Mouse (Mus musculus) layer of hippocampus, adult 2 months (tissue): ENCODE measurements around the gene Olfr671. TPM values are rescaled to one million over a fixed set of nuclear protein-coding genes. Genes with fewer than 3 reads are reported as not detected.
A peak's percentile ranks its signal among the peaks of the same experiment; 100 is the strongest.
"Not testable (repeated sequence)": the region's sequence is repeated elsewhere in the genome, so short reads cannot be mapped to it uniquely, and the experiment has no call there.

Experiments
- DNase-seq, 2 experiments: peaks; one replicate each; pipeline ENCODE4 v3.0.0; 2022; ENCODE audit warnings: low spot score in 2 of 2
- H3K27ac ChIP-seq: fragments of 200-600 bp; 2 replicates; pipeline ENCODE4 v1.8.1; 2022
- H3K4me3 ChIP-seq: fragments of 200-600 bp; 2 replicates; pipeline ENCODE4 v1.8.1; 2022; ENCODE audit warnings: mild to moderate bottlenecking
- CTCF ChIP-seq: fragments of 200-600 bp; conservative IDR thresholded peaks from 2 replicates; pipeline ENCODE4 v1.8.1; 2022; ENCODE audit warnings: antibody characterized with exemption, mild to moderate bottlenecking, moderate library complexity
- long read RNA-seq, 2 experiments: library from polyadenylated mRNA; stranded (forward); transcript quantifications; one replicate each; pipeline ENCODE4 v2.0.0; 2021; ENCODE audit warnings: borderline mapping rate in 2 of 2
- total RNA-seq, 2 experiments: library from RNA; stranded (reverse); gene quantifications; 2 replicates each; pipeline ENCODE4 v1.2.3; 2021

Olfr671 gene
- total RNA-seq = not detected
- long read RNA-seq, experiment 1 = 0 reads
- long read RNA-seq, experiment 2 = 0 reads

DNA sequence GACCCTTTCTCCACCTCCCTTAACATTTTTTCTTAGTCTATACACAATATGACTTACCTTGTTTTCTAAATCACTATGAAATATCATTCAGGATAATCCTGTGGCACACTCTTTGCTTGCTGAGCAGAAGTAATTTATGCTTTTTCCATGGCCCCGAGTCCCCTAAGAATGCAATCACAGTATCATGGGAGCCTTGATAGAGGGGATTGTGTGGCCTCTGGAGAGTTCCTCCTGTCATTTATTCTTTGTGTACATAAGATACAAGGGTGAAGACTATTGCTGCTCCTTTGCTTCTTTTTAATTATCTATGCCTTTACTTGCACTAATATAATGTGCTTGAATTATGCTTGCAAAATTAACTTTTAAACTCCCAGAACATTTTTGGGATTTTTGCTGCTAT lies at the start of gene Olfr671:
Olfr671 (minus strand) TSS at position 101 of the 400 bp plus-strand sequence.
- no peak for DNase-seq

DNA sequence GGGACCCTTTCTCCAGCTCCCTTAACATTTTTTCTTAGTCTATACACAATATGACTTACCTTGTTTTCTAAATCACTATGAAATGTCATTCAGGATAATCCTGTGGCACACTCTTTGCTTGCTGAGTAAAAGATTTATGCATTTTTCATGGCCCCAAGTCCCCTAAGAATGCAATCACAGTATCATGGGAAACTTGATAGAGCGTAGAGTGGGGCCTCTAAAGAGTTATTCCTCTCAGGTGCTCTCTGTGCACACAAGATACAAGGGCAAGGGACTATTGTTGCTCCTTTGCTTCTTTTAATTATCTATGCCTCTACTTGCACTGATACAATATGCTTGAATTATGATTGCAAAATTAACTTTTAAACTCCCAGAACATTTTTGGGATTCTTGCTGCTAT lies 49.4 kb upstream of the Olfr671 start, which contains the start of gene Olfr675:
Olfr675 (minus strand) TSS at position 101 of the 400 bp plus-strand sequence.
- Histone ChIP-seq H3K4me3 (no peak within 1 kb of the TSS), H3K27ac (no peak within 1 kb of the TSS)
- no peak for TF ChIP-seq CTCF
- no peak for DNase-seq

More for the DNA sequence above, at the start of gene Olfr671:
- no peak for TF ChIP-seq CTCF
- Histone ChIP-seq H3K4me3 (no peak within 1 kb of the TSS), H3K27ac (no peak within 1 kb of the TSS)

DNA sequence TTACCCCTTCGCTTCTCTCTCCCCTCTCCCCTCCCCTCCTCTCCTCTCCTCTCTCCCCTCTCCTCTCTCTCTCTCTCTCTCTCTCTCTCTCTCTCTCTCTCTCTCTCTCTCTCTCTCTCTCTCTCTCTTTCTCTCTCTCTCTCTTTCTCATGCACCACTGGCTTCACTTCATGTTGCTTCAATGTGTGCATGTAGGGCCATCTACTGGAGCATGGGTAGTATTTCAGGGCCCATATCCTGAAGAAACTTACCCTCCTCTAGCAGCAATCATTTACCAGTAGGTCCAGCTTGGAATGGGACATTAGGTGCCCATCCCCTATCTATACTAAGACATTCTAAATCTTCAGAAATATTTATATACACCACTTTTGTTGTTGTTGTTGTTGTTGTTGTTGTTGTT lies 43.6 kb upstream of the Olfr671 start:
- Histone ChIP-seq H3K27ac (no peak overlapping the region), H3K4me3 (no peak overlapping the region)
- no peak for DNase-seq
- peak; percentile 40 for TF ChIP-seq CTCF

- no peak for DNase-seq
- Histone ChIP-seq H3K4me3 (no peak within 1 kb of the TSS), H3K27ac (no peak within 1 kb of the TSS)
- no peak for TF ChIP-seq CTCF
These were observed 23.0 kb upstream of the Olfr671 start, which contains the start of gene Olfr672 for GRCm38 (mm10) chr7:105001929-105002328. Gene Olfr672 (minus strand): TSS chr7:105002029.

DNA sequence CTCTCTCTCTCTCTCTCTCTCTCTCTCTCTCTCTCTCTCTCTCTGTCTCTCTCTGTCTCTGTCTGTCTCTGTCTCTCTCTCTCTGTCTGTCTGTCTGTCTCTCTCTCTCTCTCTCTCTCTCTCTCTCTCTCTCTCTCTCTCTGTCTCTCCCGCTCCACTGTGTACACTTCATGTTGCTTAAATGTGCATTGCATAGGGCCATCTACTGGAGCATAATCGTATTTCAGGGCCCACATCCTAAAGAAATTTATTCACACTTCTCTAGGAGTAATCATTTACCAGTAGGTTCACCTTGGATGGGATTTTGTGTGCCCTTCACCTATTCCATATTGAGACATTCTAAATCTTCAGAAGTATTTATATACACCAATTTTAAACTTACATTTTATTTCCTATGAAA lies 6.4 kb downstream of the Olfr671 start:
- H3K4me3 ChIP-seq, H3K27ac ChIP-seq, DNase-seq: not testable (repeated sequence)

DNA sequence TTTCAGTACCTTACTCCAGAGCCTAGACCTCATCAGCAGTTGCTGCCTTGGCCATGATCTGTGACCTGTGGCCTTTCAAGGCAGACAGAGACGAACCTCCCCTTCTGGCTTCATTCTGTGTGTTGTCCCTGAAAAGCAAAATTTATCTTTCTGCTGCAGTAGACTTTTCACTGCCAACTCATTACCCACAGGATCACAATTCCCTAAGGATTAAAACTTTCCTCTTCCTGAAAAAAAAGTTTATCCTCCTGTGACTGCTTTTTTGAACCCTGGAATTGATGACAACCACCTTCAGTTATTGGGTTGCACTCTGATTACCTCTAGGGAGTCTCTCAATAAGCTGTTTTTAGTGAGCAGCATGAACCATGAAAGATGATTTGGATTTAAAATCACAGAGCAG lies 16.4 kb downstream of the Olfr671 start, which contains the start of gene Olfr670:
Olfr670 (minus strand) TSS at position 101 of the 400 bp plus-strand sequence.
- no peak for TF ChIP-seq CTCF
- DNase-seq = no peak
- Histone ChIP-seq H3K4me3 (no peak within 1 kb of the TSS), H3K27ac (no peak within 1 kb of the TSS)

DNA sequence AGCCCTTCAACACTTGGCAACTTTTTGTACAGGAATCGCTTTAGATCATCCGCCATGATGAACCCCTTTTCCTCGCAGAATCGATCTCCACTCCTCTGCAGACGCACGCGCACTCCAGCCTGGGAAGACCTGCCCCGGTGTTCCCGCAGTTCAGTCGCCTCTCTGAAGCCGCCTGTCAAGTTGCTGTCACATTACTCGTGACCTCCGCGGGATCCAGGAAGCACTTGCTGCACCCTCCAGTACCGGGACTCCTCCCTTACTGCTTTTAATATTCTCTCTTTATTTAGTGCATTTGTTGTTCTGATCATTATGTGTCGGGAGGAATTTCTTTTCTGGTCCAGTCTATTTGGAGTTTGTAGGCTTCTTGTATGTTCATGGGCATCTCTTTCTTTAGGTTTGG lies 28.7 kb downstream of the Olfr671 start:
- not testable (repeated sequence) for H3K27ac ChIP-seq, DNase-seq, H3K4me3 ChIP-seq

DNA sequence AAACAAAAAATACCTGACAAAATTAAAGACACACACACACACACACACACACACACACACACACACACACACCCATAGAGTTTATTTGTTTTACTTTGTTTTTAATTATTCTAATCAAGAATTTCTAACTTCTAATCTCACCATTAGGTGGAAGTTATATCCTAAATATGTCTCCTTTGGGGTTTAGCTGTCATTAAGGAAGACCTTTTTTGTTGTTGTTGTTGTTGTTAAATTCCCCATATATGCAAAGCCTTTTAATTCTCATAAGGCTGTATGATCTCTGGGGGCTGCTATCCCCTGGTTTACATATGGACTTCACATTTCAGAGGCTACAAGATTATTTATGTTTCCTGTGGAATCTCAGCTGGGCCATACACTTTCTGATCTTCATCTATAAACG lies 45.0 kb downstream of the Olfr671 start, which contains the start of gene Olfr669:
Olfr669 (plus strand) TSS at position 301 of the 400 bp plus-strand sequence.
- no peak for TF ChIP-seq CTCF
- H3K4me3 ChIP-seq = no peak within 1 kb of the TSS
- no peak within 1 kb of the TSS for H3K27ac ChIP-seq
- no peak for DNase-seq

DNA sequence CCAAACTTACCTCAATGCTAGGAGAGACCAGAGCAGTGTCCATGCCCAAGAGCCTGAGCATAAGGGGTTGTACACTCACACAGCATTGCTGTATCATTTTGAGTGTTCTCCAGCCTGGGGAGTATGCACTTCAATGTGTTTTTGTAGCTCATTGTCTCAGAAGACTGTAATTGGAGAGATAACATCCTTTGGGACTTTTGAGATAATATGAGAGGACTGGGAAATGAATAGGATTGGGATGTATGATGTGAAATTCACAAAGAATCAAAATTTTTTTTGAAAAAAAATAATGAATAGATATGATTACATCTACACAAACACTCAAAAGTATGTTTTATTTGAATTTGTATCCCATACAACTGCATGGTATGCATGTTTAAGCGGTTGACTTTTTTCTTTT lies 51.0 kb downstream of the Olfr671 start, which contains the start of gene Olfr668:
Olfr668 (minus strand) TSS at position 101 of the 400 bp plus-strand sequence.
- TF ChIP-seq CTCF = no peak
- Histone ChIP-seq H3K27ac (no peak within 1 kb of the TSS), H3K4me3 (no peak within 1 kb of the TSS)
- no peak for DNase-seq

Other genes starting within 250 kb of the Olfr671 start
- gene Usp17le, start 201.7 kb downstream of the Olfr671 start, total RNA-seq = not detected
- not detected for gene Usp17lb, start 136.5 kb downstream of the Olfr671 start, total RNA-seq
- gene Usp17la, start 122.1 kb downstream of the Olfr671 start, total RNA-seq = not detected
- gene Olfr665, start 101.1 kb downstream of the Olfr671 start, total RNA-seq = not detected
- gene Olfr666, start 83.2 kb downstream of the Olfr671 start, total RNA-seq = not detected
- gene Olfr667, start 57.6 kb downstream of the Olfr671 start, total RNA-seq = not detected
- not detected for gene Olfr668, start 51.1 kb downstream of the Olfr671 start, total RNA-seq
- not detected for gene Olfr669, start 44.9 kb downstream of the Olfr671 start, total RNA-seq
- gene Olfr670, start 16.5 kb downstream of the Olfr671 start, total RNA-seq = not detected
- not detected for gene Olfr672, start 22.9 kb upstream of the Olfr671 start, total RNA-seq
- gene Olfr675, start 49.3 kb upstream of the Olfr671 start, total RNA-seq = not detected
- gene Olfr676, start 53.6 kb upstream of the Olfr671 start, total RNA-seq = not detected
- not detected for gene Olfr677, start 72.2 kb upstream of the Olfr671 start, total RNA-seq
- gene Olfr678, start 85.3 kb upstream of the Olfr671 start, total RNA-seq = not detected
- not detected for gene Olfr679, start 102.1 kb upstream of the Olfr671 start, total RNA-seq
- not detected for gene Olfr680-ps1, start 113.7 kb upstream of the Olfr671 start, total RNA-seq
- gene Olfr681, start 137.7 kb upstream of the Olfr671 start, total RNA-seq = not detected
- under 1 TPM in 1 of 2 experiments, not detected in 1; 0.25 TPM for gene Olfr683, start 167.9 kb upstream of the Olfr671 start, total RNA-seq
- gene Olfr684, start 184.5 kb upstream of the Olfr671 start, total RNA-seq = not detected
- not detected for gene Olfr685, start 206.9 kb upstream of the Olfr671 start, total RNA-seq
- not detected for gene Olfr686, start 228.4 kb upstream of the Olfr671 start, total RNA-seq